Mouse (Mus musculus) adrenal gland, adult 8-10 months (tissue): ENCODE measurements around the gene Dmxl2. TPM values are rescaled to one million over a fixed set of nuclear protein-coding genes. Genes with fewer than 3 reads are reported as not detected.

Experiments
- total RNA-seq, 4 experiments: library from RNA; stranded (reverse); gene quantifications; 2 replicates each; pipeline ENCODE4 v1.2.4; 2022

The Dmxl2 gene
- total RNA-seq, 4 experiments from 2014 or later, result 16.2 to 39.4 (median 24.3) TPM

Other genes with a start within 250 kb of the Dmxl2 start
- gene Cyp19a1, start 233.5 kb downstream of the Dmxl2 start, total RNA-seq, result not detected
- 10 to 100 TPM in 2 of 4 experiments, 1 to 10 TPM in 2; 7.0 to 14.0 (median 9.5) TPM for gene Gldn, start 215.1 kb downstream of the Dmxl2 start, total RNA-seq
- not detected for gene Sh2d7, start 37.4 kb upstream of the Dmxl2 start, total RNA-seq
- gene Cib2, start 58.6 kb upstream of the Dmxl2 start, total RNA-seq, result 10 to 100 TPM; 26.1 to 39.4 (median 33.3) TPM
- gene Idh3a, start 84.7 kb upstream of the Dmxl2 start, total RNA-seq, result 100 to 1,000 TPM; 109 to 216 (median 186) TPM
- gene Acsbg1, start 160.2 kb upstream of the Dmxl2 start, total RNA-seq, result 100 to 1,000 TPM; 259 to 564 (median 438) TPM
- 10 to 100 TPM; 25.6 to 30.9 (median 28.1) TPM for gene Dnaja4, start 197.2 kb upstream of the Dmxl2 start, total RNA-seq
- gene Wdr61, start 232.9 kb upstream of the Dmxl2 start, total RNA-seq, result 10 to 100 TPM; 65.7 to 74.8 (median 70.1) TPM